Mouse (Mus musculus) neural tube, embryonic 11.5 days (tissue): Measurements from ENCODE around the gene Maml1. TPM values are rescaled to one million over a fixed set of nuclear protein-coding genes. Genes with fewer than 3 reads are reported as not detected.
"Not testable (repeated sequence)": the region's sequence is repeated elsewhere in the genome, so short reads cannot be mapped to it uniquely, and the experiment has no call there.

Experiments used
- ATAC-seq: fragments of 200-750 bp; cut with Nextera tagmentation; 2 replicates; pipeline ENCODE4 v1.8.0; 2017; ENCODE audit warnings: moderate number of reproducible peaks, mild to moderate bottlenecking, moderate TSS enrichment, moderate library complexity; ENCODE audit not compliant: insufficient read depth, low FRiP score, low TSS enrichment
- DNase-seq: peaks from one replicate; pipeline ENCODE4 v3.0.0-alpha.2; 2015; ENCODE audit warnings: low spot score
- H3K27ac ChIP-seq: fragments of 300-500 bp; sonication (generic); 2 replicates; pipeline ENCODE4 v1.5.1; 2014; ENCODE audit warnings: low read depth, mild to moderate bottlenecking, low read length
- H3K27me3 ChIP-seq: fragments of 300-500 bp; sonication (generic); 2 replicates; pipeline ENCODE4 v1.6.1; 2014; ENCODE audit warnings: mild to moderate bottlenecking, low read length, mixed read lengths; ENCODE audit not compliant: control insufficient read depth, insufficient read depth
- H3K36me3 ChIP-seq: fragments of 300-500 bp; sonication (generic); 2 replicates; pipeline ENCODE4 v1.6.1; 2014; ENCODE audit warnings: mild to moderate bottlenecking, low read length, moderate library complexity, mixed read lengths; ENCODE audit not compliant: control insufficient read depth, insufficient read depth
- H3K4me1 ChIP-seq: fragments of 300-500 bp; sonication (generic); 2 replicates; pipeline ENCODE4 v1.6.1; 2014; ENCODE audit warnings: low read length, mixed read lengths; ENCODE audit not compliant: control insufficient read depth, insufficient read depth
- H3K4me2 ChIP-seq: fragments of 300-500 bp; sonication (generic); 2 replicates; pipeline ENCODE4 v1.6.1; 2014; ENCODE audit warnings: low read depth, mild to moderate bottlenecking, moderate library complexity
- H3K4me3 ChIP-seq: fragments of 300-500 bp; sonication (generic); 2 replicates; pipeline ENCODE4 v1.5.1; 2014; ENCODE audit warnings: low read depth, low read length
- H3K9ac ChIP-seq: fragments of 300-500 bp; sonication (generic); 2 replicates; pipeline ENCODE4 v1.6.1; 2014; ENCODE audit warnings: mild to moderate bottlenecking, low read length
- H3K9me3 ChIP-seq: fragments of 300-500 bp; sonication (generic); 2 replicates; pipeline ENCODE4 v1.6.1; 2016; ENCODE audit warnings: low read length; ENCODE audit not compliant: control insufficient read depth
- WGBS: fragments of 180-500 bp; shearing (Covaris S2); extraction: QIAGEN DNeasy Blood & Tissue Kit; methylation state at CpG from one replicate; pipeline ENCODE4 v1.1.7; 2014; 5-methylcytosine and 5-hydroxymethylcytosine counted together
- polyA plus RNA-seq: library from polyadenylated mRNA; unstranded; fragments of >200 nt; fragmentation: Nextera tagmentation; extraction: Ambion mirVana; gene quantifications from 2 replicates; pipeline ENCODE4 v1.2.1, GENCODE M21; 2014

Gene Maml1
- polyA plus RNA-seq, 1 experiment from 2014 or later = 10.7 TPM

DNA sequence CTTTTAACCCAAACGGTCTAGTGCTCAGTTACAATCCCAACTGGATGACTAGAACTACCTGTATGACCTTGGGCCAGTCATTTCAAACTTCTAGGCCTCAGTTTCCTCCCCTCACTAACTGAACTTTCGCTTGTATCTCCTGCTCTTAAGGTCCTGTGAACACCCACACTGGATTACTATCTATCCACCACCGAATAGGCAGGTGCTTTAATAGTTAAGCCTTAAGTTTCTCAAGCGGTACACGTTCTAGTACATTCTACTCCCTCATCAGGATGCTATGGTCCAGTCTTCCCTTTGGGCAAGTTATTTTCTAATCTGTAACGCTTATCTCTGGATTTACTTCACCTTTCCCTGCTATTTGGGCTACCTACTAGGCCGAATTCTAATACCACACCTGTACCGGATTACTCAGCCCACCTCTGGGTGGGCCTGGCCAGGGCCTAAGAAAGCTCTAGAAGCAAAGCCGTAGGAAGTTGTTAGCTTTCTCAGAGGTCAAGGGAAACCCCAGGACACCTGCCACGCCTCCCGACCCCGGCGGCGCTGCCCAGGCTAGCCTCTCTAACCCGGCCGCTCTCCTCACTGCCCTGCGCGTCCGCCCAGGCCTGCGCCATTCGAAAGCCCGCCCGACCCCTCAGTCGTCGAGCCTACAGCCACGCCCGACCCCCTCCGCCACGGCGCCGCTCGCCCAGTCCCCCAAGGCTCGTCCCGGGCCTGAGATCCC is 32.8 kb upstream of the Maml1 start:
- WGBS = under 1% methylated on average over 34 of the region's 34 CpGs
- Histone ChIP-seq H3K27me3 (no peaks in the 10 kb centered on the region), H3K9ac (peak overlapping the region; percentile 97), H3K9me3 (no peaks in the 10 kb centered on the region), H3K36me3 (no peaks in the 10 kb centered on the region; the same call in 1 of the 2 replicates), H3K27ac (peak overlapping the region; percentile 87), H3K4me1 (peaks cover 7% of the 10 kb centered on the region), H3K4me2 (peak overlapping the region; percentile 66), H3K4me3 (peak overlapping the region; percentile 91)
- DNase-seq (no peak), ATAC-seq (peak; percentile 78)

DNA sequence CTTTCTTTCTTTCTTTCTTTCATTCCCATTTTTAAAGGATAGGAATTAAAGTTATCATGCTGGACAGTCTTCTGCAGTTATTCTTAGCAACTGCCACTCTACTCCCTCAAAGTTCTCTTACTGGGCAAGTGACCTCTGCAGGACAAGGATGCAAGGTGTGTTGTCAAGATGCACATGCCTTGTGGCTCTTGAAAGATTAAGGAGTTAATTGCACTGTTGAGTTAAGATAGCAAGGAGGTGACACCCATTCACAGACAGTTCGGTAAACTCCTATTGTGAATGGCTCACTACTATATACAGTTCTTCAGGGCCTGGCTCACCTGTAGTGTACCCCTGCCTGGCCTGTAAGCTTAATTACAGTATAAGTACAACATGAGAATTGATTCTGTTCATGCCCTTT is 31.7 kb upstream of the Maml1 start:
- H3K36me3 ChIP-seq = peaks cover 1% of the 10 kb centered on the region; the same call in 1 of the 2 replicates
- H3K9me3 ChIP-seq = no peaks in the 10 kb centered on the region
- 30% methylated on average over 1 of the region's 1 CpGs for WGBS
- no peaks in the 10 kb centered on the region for H3K27me3 ChIP-seq
- peak overlapping the region; percentile 66 for H3K4me2 ChIP-seq
- no peak overlapping the region for H3K27ac ChIP-seq
- DNase-seq (no peak), ATAC-seq (no peak)
- H3K9ac ChIP-seq = peak overlapping the region; percentile 97
- H3K4me1 ChIP-seq = peaks cover 7% of the 10 kb centered on the region
- peak overlapping the region; percentile 91 for H3K4me3 ChIP-seq

- no peak for DNase-seq
- Histone ChIP-seq H3K4me1 (peaks cover 7% of the 10 kb centered on the region), H3K27me3 (no peaks in the 10 kb centered on the region), H3K9me3 (no peaks in the 10 kb centered on the region), H3K4me3 (no peak overlapping the region), H3K4me2 (no peak overlapping the region), H3K27ac (no peak overlapping the region), H3K36me3 (peaks cover 2% of the 10 kb centered on the region; the same call in 1 of the 2 replicates), H3K9ac (no peak overlapping the region)
- no peak for ATAC-seq
Observed at GRCm38 (mm10) chr11:50322345-50322744, 30.2 kb upstream of the Maml1 start.

DNA sequence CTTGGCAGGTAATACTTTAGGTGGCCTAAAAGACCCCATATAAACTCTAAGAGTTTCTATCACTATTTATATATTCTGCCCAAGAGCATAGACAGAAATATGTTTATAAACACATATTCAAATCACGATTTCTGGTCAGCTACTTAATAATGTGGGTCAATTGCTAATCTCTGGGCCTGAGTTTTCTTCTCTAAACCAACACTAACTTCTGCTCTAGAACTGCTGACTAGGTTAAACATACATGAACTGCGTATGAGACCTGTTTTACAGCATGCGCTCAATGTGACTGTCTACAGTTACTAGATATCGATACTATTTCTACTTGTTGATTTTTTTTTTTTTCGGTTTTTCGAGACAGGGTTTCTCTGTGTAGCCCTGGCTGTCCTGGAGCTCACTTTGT is 29.1 kb upstream of the Maml1 start:
- Histone ChIP-seq H3K4me2 (no peak overlapping the region), H3K9me3 (no peaks in the 10 kb centered on the region), H3K27ac (no peak overlapping the region), H3K4me3 (no peak overlapping the region), H3K36me3 (peaks cover 2% of the 10 kb centered on the region; the same call in 1 of the 2 replicates), H3K4me1 (peaks cover 7% of the 10 kb centered on the region), H3K27me3 (no peaks in the 10 kb centered on the region), H3K9ac (no peak overlapping the region)
- DNase-seq (no peak), ATAC-seq (no peak)
- WGBS = 95% methylated on average over 6 of the region's 6 CpGs

- not testable (repeated sequence) for H3K36me3 ChIP-seq, H3K9me3 ChIP-seq, H3K4me1 ChIP-seq, H3K4me2 ChIP-seq, H3K27ac ChIP-seq, DNase-seq, H3K9ac ChIP-seq, ATAC-seq, H3K27me3 ChIP-seq, H3K4me3 ChIP-seq
- WGBS = 91% methylated on average over 4 of the region's 4 CpGs
Observed at GRCm38 (mm10) chr11:50319343-50319742, 27.2 kb upstream of the Maml1 start.

DNA sequence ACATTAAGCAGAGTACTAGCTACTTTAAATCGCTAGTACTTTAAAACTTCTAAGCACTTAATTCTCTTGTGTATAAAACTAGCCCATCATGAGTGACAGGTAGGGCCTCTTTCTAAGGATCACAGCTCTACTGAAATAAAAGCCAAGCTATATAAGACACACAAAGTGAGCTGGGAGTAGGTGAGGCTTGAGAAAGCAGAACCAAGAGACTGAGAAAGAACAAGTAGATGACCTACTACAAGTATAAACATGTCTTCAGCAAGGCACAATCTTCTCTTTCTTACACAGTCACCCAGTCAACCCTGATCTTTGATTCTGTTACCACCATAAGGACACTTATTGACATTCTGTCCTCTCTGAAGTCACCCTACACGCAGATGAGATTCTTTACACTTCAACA is 20.7 kb upstream of the Maml1 start:
- Histone ChIP-seq H3K9me3 (no peaks in the 10 kb centered on the region), H3K4me2 (no peak overlapping the region), H3K9ac (no peak overlapping the region), H3K36me3 (peaks cover 6% of the 10 kb centered on the region), H3K4me3 (no peak overlapping the region), H3K4me1 (no peaks in the 10 kb centered on the region), H3K27me3 (no peaks in the 10 kb centered on the region), H3K27ac (no peak overlapping the region)
- DNase-seq = no peak
- WGBS = 87% methylated on average over 2 of the region's 2 CpGs
- no peak for ATAC-seq

DNA sequence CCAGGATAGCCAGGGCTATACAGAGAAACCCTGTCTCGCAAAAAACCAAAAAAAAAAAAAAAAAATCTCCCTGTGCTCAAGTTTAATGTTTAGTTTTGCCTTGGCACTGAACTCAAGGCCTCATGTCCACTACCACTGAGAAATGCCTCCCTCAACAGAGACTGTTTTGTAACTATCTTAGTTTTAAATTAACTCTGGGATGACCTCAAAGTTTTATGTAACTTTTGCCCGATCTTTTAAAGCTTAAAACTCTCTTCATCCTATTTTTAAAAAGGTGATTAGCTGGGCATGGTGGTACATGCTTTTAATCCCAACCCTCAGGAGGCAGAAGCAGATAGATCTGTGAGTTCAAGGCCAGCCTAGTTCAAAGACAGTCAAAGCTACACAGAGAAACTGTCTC is 11.3 kb upstream of the Maml1 start:
- Histone ChIP-seq H3K27ac (no peak overlapping the region), H3K4me3 (no peak overlapping the region), H3K4me2 (no peak overlapping the region), H3K36me3 (peaks cover 25% of the 10 kb centered on the region), H3K4me1 (no peaks in the 10 kb centered on the region), H3K27me3 (no peaks in the 10 kb centered on the region), H3K9me3 (no peaks in the 10 kb centered on the region), H3K9ac (no peak overlapping the region)
- DNase-seq (no peak), ATAC-seq (no peak)
- 91% methylated on average over 2 of the region's 2 CpGs for WGBS

DNA sequence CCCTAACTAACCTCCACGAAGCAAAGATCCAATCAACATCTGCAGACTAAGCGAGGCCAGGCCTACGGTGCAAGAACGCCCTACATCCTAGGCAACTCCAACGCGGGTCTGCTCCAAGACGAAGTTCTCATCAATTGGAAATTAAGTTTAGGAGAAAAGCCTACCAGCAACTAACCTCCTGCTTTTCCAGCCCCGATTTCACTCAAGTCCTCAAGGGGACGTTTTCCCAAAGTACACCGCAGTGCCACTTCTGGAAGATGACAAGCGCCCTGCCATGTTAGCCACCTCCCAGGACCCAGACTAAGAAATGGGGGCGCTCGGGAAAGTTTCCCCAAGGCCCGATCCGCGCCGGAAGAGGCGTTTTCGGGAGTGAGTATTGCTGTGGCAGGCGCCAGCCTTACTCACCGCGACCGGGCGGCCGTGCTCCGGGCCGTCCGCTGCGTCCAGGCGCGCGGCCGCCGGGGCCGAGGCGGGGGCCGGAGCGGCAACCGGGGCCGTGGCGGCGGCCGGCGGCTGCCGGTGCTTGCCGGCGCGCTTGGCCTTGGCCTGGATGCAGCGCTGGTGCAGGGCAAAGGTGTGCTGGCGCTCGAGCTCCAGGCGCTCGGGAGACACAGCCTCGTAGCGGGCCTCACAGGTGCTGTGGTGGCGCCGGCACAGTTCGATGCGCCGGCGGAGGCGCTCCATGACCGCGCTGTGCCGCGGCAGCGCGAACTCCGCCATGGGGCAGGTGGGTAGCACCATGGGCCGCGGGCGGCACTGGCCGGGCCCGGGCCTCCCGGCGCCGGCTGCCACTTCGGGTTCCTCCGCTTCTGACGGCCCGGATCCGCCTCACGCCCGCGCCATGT is 568 bp downstream of the Maml1 start:
- Histone ChIP-seq H3K4me3 (peak overlapping the region; percentile 98), H3K36me3 (peaks cover 7% of the 10 kb centered on the region), H3K4me2 (peak overlapping the region; percentile 72), H3K4me1 (peaks cover 17% of the 10 kb centered on the region), H3K27ac (peak overlapping the region; percentile 98), H3K27me3 (no peaks in the 10 kb centered on the region), H3K9ac (peak overlapping the region; percentile 99), H3K9me3 (no peaks in the 10 kb centered on the region)
- ATAC-seq (peak; percentile 82), DNase-seq (peak; percentile 67)
- WGBS = under 1% methylated on average over 75 of the region's 85 CpGs
